In genomic region chr10:20249091-20249490, GRCm38 (mm10) we compare ENCODE assay signal across 32 mouse cellular contexts.
"Had no signal": no experiment of that assay in that cellular context is flagged by ENCODE, and none has a peak within 500 bp of the region (broad histone marks: within the 10 kb centered on the region; RNA-seq: fewer than 3 reads in every experiment).

No protein-coding gene starts in this region.

- H3K27me3 ChIP-seq: heart, embryonic 12.5 days; heart, embryonic 13.5 days; heart, embryonic 15.5 days; hindbrain, embryonic 12.5 days; hindbrain, embryonic 13.5 days; hindbrain, embryonic 15.5 days; intestine, embryonic 15.5 days; kidney, embryonic 15.5 days had no signal

- DNase-seq: heart, adult 2 months; heart, postnatal 10 days; heart, postnatal 14 days; heart, postnatal 36 days; heart, postnatal 4 days; kidney, adult 11 months; kidney, adult 18-20 months; kidney, postnatal 10 days; kidney, postnatal 25 days; kidney, postnatal 4 days; layer of hippocampus, adult 9-11 months; layer of hippocampus, postnatal 36 days had no signal

- H3K4me1 ChIP-seq: heart, embryonic 15.5 days; hindbrain, embryonic 10.5 days; hindbrain, embryonic 12.5 days; hindbrain, embryonic 13.5 days; hindbrain, embryonic 15.5 days; intestine, embryonic 15.5 days had no signal

- H3K4me2 ChIP-seq: heart, embryonic 11.5 days; heart, embryonic 12.5 days; heart, embryonic 13.5 days; heart, embryonic 15.5 days; hindbrain, embryonic 12.5 days; hindbrain, embryonic 13.5 days; hindbrain, embryonic 14.5 days; hindbrain, embryonic 15.5 days; intestine, embryonic 15.5 days; kidney, embryonic 15.5 days had no signal

- H3K4me3 ChIP-seq: heart, adult 2 months; heart, embryonic 10.5 days; heart, embryonic 12.5 days; heart, embryonic 13.5 days; heart, embryonic 15.5 days; hindbrain, embryonic 10.5 days; hindbrain, embryonic 12.5 days; hindbrain, embryonic 13.5 days; hindbrain, embryonic 15.5 days; intestine, embryonic 15.5 days; kidney, embryonic 15.5 days; layer of hippocampus, adult 2 months; left cerebral cortex, adult 2 months had no signal

- H3K36me3 ChIP-seq: heart, embryonic 10.5 days; heart, embryonic 12.5 days; heart, embryonic 13.5 days; heart, embryonic 15.5 days; hindbrain, embryonic 10.5 days; hindbrain, embryonic 12.5 days; hindbrain, embryonic 13.5 days; hindbrain, embryonic 15.5 days; intestine, embryonic 15.5 days had no signal

- H3K27ac ChIP-seq: heart, adult 2 months; heart, embryonic 10.5 days; heart, embryonic 13.5 days; heart, embryonic 15.5 days; hindbrain, embryonic 10.5 days; hindbrain, embryonic 12.5 days; hindbrain, embryonic 13.5 days; hindbrain, embryonic 14.5 days; hindbrain, embryonic 15.5 days; hindbrain, postnatal 0 days; intestine, embryonic 15.5 days; kidney, embryonic 15.5 days; kidney, postnatal 0 days; layer of hippocampus, adult 2 months; left cerebral cortex, adult 2 months had no signal

- H3K9me3 ChIP-seq: heart, embryonic 10.5 days; heart, embryonic 12.5 days; heart, embryonic 13.5 days; heart, embryonic 15.5 days; hindbrain, embryonic 10.5 days; hindbrain, embryonic 12.5 days; hindbrain, embryonic 13.5 days; hindbrain, embryonic 15.5 days; intestine, embryonic 15.5 days; kidney, embryonic 15.5 days had no signal

- H3K9ac ChIP-seq: heart, embryonic 12.5 days; heart, embryonic 13.5 days; heart, embryonic 15.5 days; hindbrain, embryonic 12.5 days; hindbrain, embryonic 13.5 days; hindbrain, embryonic 14.5 days; hindbrain, embryonic 15.5 days; intestine, embryonic 15.5 days; kidney, embryonic 15.5 days had no signal

- ATAC-seq: hindbrain, embryonic 16.5 days; hindbrain, postnatal 0 days; inflammation-experienced regulatory T-cells, adult 6 months; intestine, embryonic 15.5 days; intestine, embryonic 16.5 days; intestine, postnatal 0 days had no signal
